22 mouse cellular contexts compared by ENCODE assay signal in genomic region chr5:20847010-20847409, GRCm38 (mm10).
"Had no signal": no experiment of that assay in that cellular context is flagged by ENCODE, and none has a peak within 500 bp of the region (broad histone marks: within the 10 kb centered on the region; RNA-seq: fewer than 3 reads in every experiment).

No protein-coding gene starts in this region.

- H3K4me1 ChIP-seq: limb, embryonic 15.5 days; midbrain, embryonic 12.5 days; midbrain, embryonic 15.5 days; neural tube, embryonic 13.5 days had no signal

- H3K36me3 ChIP-seq: limb, embryonic 12.5 days; limb, embryonic 15.5 days; midbrain, embryonic 12.5 days; midbrain, embryonic 15.5 days; neural tube, embryonic 13.5 days had no signal

- H3K9ac ChIP-seq: limb, embryonic 12.5 days; limb, embryonic 15.5 days; liver, embryonic 14.5 days; liver, postnatal 0 days; lung, embryonic 14.5 days; midbrain, embryonic 12.5 days; midbrain, embryonic 15.5 days; neural tube, embryonic 13.5 days had no signal

- H3K27me3 ChIP-seq: limb, embryonic 12.5 days; limb, embryonic 15.5 days; midbrain, embryonic 12.5 days; midbrain, embryonic 15.5 days; neural tube, embryonic 13.5 days had no signal

- H3K4me3 ChIP-seq: layer of hippocampus, adult 2 months; limb, embryonic 12.5 days; limb, embryonic 15.5 days; midbrain, embryonic 12.5 days; midbrain, embryonic 15.5 days; myocyte; neural tube, embryonic 13.5 days had no signal

- H3K4me2 ChIP-seq: limb, embryonic 12.5 days; limb, embryonic 15.5 days; liver, embryonic 11.5 days; lung, embryonic 14.5 days; midbrain, embryonic 12.5 days; midbrain, embryonic 15.5 days; neural tube, embryonic 13.5 days had no signal

- ATAC-seq: liver, postnatal 0 days; lung, postnatal 0 days; midbrain, embryonic 15.5 days had no signal

- H3K27ac ChIP-seq: kidney, postnatal 0 days; layer of hippocampus, adult 2 months; limb, embryonic 12.5 days; limb, embryonic 15.5 days; liver, embryonic 14.5 days; macrophage; midbrain, embryonic 12.5 days; midbrain, embryonic 15.5 days; neural tube, embryonic 13.5 days; stomach, postnatal 0 days had no signal

- H3K9me3 ChIP-seq: limb, embryonic 12.5 days; limb, embryonic 15.5 days; midbrain, embryonic 12.5 days; midbrain, embryonic 15.5 days; neural tube, embryonic 13.5 days had no signal

- DNase-seq: kidney, adult 2 months; kidney, postnatal 25 days; layer of hippocampus, adult 9-11 months; liver, postnatal 0 days; lung, embryonic 14.5 days; retina, postnatal 1 day; right cerebral cortex, postnatal 25 days; spleen, adult 18-20 months; thymus, postnatal 25 days had no signal
